Mouse (Mus musculus): ENCODE data around the gene Gimap3.

Gene Gimap3

DNA sequence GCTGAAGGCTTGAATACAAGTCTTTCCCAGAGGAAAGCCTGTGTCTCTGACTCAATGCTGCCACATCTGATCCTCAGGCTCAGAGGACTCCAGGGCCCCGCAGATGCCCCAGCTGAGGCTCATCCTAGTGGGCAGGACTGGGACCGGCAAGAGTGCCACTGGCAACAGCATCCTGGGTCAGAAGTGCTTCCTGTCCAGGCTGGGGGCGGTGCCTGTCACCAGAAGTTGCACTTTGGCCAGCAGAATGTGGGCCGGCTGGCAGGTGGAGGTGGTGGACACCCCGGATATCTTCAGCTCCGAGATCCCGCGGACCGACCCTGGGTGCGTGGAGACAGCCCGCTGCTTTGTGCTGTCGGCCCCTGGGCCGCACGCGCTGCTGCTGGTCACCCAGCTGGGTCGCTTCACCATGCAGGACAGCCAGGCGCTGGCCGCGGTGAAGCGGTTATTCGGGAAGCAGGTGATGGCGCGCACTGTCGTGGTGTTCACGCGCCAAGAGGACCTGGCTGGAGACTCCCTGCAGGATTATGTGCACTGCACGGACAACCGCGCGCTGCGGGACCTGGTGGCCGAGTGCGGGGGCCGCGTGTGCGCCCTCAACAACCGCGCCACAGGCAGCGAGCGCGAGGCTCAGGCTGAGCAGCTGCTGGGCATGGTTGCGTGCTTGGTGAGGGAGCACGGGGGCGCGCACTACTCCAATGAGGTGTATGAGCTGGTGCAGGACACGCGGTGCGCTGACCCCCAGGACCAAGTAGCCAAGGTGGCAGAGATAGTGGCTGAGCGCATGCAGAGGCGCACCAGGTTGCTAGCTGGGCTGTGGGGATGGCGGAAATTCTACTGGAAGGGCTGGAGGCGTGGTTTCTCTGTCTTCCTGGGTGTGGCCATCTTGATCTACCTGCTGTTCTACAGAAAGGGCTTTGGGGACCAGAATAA lies 28.0 kb downstream of the Gimap3 start:
- no peak for DNase-seq

DNA sequence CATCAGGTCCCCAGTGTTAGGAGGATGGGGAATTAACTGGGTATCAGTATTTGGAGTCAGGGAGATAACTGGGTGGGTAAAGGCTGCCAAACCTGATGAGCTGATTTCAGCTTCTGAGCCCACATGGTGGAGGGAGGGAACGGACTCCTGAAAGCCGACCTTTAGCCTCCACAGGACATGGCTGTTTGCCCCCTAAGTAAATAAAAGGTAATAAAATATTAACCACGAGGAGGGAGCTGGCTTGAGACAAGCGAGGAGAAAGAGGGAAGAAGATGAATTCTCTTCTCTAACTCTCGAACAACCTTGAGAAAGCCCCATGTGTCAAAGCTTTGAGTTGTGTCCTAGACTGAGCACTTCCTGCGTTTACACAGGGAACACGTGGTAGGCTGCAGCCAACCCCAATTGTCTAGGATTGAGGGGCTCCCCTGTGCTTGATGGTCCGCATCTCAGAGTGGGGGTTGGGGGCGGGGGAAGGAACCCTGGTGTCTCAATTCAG lies 28.9 kb downstream of the Gimap3 start:
- no peak for DNase-seq

DNA sequence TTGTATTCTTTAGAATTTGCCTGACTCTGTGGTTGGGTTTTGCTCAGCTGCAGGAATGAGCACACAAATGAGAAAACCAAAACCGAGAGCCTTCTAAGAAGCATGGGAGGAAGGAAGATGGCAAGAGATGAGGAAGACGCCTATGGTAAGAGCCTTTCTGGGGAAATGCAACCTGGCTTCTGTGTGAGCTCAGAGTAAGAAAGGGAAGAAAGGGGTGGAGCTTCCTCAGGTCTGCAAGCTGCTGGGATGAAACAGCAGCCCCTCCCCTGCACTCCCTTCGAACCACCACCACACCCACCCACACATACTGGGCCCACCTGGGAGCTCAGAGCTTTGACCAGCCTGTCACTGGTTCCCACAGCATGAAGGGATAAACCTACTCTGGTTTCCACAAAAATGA lies 29.4 kb downstream of the Gimap3 start:
- no peak for DNase-seq

DNA sequence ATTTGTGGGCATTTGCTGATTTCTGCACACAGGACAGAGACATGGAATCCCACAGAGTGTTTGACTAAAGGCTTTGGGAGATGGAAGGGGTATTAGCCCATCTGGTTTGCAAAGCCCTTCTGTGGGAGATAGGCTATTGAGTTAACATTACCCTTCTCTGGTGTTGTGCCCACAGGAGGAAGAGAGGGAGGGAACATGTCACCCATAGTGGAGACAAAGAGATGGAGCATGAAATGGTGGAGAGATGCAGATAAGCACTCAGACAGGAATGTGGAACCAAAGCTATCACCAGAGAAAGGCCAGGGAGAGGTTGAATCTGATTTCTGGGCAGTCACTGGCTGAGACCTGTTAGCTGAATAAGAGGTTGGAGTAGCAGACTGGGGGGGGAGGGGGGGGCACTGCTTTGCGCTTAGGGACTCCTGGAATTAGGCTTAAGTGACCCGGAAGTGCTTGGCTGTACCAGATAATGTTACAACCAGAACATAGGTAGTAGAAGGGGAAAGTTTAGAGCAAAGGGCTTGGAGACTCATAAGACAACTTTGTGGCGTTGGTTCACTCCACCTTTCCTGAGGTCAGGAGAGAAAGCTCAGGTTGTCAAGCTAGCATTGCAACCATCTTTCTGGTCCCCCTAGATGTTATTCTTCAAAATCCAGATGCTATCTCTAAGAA lies 30.0 kb downstream of the Gimap3 start:
- DNase-seq: no peak

DNA sequence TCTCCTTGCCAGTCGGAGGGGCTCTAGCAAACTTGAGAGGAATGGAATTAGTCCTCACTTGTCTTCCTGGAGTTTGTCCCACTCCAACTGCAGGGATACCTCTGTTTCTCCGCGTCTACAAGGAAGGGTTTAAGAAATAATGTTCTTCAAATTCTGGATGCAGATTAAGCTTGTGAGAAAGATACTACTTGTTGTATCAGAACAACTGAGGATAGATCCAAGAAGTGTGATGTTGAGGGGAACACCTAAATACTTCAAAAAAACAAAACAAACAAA lies 30.9 kb downstream of the Gimap3 start:
- DNase-seq: no peak

DNA sequence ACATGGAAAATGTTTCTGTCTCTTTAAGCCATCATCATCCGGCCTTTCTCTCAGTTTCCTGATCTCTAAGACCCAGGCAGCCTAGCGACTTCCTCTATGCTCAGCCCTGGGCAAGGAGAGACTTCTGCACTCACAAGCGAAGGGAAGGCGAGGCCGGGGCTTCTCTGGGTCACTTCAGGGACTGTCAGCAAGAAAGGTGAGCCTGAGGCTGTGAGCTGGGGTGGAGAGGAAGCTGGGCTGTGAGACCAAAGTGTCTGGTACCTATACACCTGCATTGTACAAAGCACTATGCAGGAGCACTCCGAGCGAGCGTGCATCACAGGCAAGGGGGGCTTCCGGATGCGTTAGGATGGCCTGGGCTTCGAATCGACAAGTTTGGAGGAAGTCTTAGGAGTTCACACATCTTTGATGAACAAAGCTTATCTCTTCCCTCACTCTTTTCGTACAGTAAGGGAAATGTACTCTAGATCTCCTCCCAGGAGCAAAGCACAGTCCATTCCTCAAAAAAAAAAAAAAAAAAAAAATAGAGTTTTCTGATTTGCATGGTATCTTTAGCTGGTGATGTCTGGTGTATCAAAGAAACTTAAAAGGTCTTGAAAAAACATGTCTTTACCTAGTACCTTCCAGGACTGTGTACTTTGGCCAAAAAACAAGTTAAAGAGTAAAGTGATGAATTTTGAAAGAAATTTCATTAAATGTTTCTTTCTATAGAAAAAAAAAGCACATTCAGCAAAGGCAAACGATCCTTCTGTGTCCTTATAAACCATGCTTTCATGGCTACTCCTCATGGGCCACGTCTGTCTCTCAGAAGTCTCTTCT lies 31.5 kb downstream of the Gimap3 start, which contains the start of gene Gimap1:
TSS of gene Gimap1 (plus strand) at position 94 of the 819 bp plus-strand sequence.
- DNase-seq: no peak

DNA sequence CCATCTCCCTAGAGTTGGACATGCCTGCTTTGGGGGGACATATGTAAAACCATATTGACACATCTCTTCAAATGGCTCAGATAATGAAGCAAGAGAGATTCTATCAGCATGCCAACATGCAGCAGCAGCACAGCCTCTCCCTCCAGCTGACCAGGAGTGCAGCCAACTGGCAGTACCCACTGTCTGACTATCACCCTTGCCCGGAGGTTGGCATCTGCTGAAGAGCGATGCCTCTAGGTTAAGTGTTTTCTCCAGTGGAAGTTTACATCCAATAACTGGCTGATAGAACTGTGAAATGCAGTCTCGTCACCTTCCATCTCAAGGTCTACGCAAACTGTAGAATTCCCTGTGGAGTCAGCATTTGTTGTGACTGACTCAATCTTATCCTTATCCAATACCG lies 33.0 kb downstream of the Gimap3 start:
- no peak for DNase-seq

DNA sequence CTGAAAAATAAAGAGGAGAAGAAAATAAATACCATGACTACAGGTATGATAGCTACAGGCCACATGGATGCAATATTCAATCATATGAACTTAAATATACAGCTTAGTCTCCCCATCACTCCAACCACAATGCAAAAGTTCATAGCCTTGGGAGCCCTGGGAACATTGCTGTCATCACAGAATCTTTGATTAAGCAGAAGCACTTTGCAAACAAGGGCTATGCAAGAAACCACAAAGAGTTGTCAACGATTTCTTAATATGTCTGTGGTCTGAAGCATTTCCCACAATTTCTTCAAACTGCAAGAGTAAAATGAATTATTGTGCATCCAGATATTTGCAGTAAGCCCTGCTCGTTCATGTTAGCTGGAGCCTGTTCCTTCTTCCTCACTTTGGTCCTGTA lies 33.6 kb downstream of the Gimap3 start:
- no peak for DNase-seq

DNA sequence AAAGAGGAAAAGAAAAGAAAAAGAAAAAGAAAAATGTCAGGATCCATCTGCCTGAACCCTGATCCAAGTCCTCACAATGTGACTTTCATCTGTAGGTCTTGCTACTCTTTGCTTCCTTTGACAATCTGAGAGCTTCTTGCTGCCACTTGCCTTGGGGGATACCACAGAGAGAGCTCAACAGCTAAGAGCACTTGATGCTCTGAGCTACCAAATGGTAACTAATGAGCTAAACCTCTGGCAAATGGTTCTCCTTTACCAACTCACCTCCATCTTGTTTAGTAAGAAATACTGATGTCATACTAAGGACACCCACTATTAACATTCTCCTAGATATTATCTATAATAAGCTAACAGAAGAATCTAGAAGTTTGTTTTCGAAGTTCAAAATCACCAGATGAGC lies 37.0 kb downstream of the Gimap3 start:
- DNase-seq: no peak

DNA sequence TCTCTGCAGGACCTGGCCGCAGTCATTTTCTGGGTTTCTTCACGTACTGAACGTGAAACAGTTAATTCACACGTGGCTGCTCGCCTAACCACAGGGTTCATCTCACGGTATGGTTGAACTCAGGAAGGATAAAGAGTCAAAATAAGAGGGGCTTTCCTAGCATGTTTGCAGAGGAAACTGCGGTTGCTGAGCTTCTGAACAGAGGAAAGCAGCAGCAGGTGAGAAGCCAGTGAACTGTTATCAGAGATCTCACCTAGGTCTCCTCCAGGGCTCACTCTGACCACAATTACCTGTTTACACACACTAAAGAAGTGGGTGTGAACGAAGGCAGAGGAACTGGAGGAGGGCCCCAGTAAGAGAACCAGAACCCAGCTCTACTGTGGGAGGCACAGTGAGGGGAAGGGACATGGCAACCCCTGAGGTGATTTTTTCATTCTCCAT lies 37.8 kb downstream of the Gimap3 start:
- DNase-seq: no peak

DNA sequence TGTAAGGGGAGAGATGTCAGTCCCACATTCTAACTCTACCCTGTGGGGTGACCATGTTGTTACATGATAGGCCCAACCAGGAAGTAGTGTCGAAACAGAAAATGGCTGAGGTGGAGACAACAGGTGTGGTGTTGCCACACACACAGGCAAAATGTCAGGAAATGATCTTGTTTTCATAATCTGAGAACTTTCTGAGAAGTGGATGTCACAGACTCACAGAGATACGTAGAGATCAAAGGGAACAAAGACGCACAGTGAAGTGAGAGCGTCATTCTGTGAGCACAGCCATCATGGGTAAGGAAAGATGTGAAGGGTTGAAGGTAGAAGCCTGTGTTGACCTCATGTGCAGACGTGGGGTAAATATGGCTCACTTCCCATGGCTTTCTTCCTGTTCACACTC lies 42.9 kb downstream of the Gimap3 start:
- DNase-seq: no peak

DNA sequence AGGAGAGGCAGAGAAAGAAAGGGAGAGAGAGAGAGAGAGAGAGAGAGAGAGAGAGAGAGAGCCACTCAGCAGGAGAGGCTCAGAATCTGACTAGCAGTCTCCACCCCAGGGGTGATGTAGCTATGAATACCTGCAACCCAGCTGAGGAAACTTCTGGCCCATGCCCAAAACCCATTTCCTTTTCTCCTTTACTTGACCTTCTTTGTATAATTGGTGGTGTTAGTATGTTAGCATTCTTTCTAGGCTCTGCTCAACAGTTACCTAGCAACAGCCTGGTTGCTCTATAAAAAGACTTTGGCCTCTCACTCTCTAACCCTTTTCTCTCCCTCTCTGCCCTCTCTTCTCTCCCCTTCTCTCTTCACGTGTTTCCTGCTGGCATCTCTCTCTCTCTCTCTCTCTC lies 45.2 kb downstream of the Gimap3 start:
- no peak for DNase-seq

DNA sequence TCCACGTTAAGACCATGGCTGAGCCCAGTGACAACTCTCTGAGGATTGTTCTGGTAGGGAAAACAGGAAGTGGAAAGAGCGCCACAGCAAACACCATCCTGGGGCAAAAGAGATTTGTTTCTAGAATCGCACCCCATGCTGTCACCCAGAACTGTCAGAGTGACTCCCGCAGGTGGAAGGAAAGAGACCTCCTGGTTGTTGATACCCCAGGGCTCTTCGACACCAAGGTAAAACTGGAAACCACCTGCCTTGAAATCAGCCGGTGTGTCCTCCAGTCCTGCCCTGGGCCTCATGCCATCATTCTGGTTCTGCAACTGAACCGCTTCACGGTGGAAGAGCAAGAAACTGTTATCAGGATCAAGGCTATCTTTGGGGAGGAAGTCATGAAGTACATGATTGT lies 47.2 kb downstream of the Gimap3 start:
- DNase-seq: no peak

DNA sequence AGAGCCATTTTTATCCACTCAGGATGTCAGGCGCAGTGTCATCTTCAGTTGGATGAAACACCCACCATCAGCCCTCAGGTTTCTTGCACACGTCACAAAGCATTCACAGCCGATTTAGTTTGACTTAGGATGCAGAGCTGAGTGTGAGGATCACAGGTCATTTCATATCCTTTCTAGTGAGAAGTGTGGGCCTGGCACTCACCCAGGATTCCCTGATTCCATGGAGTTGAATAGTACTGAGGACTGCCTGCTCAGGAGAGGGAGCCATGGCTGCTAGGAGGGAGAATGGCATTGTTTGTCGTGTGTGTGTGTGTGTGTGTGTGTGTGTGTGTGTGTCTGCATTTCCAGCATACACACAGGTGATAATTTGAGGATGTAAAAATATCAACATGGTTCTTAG lies 50.3 kb downstream of the Gimap3 start:
- DNase-seq: no peak

DNA sequence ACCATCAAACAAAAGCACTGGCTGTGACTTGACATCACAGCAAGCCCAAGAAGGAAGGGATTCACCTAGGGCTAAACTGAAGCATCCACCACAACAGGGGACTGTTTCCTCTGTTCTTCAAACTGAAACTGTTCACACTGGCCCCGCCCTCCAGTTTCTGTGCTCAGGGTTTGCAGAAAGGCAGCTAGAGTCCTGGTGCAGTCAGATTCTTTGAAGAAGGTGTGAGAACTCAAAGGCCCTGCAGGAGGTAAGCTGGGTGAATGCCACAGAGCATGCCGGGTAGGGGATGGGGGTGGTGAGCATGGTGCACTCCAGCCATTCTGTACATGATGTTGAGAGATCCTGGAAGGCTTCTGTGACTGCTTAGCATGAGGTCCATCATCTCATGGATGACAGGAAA lies 52.2 kb downstream of the Gimap3 start, which contains the start of the genes Gm28053 and Gimap7:
TSS of gene Gm28053 (plus strand) at position 153 of the 400 bp plus-strand sequence.
TSS of gene Gimap7 (plus strand) at position 167 of the 400 bp plus-strand sequence.
- DNase-seq: no peak
